Mouse (Mus musculus): ENCODE data around the gene Mrgprb1. TPM values are rescaled to one million over a fixed set of nuclear protein-coding genes. Genes with fewer than 3 reads are reported as not detected.
"Not testable (repeated sequence)": the region's sequence is repeated elsewhere in the genome, so short reads cannot be mapped to it uniquely, and the experiment has no call there.

Mrgprb1 gene
- 1 to 10 TPM in 1 of 2 experiments, under 1 TPM in 1; 0.28 to 1.0 TPM for total RNA-seq (2021)
- long read RNA-seq, experiment 1, result 0 reads
- long read RNA-seq, experiment 2, result 0 reads

DNA sequence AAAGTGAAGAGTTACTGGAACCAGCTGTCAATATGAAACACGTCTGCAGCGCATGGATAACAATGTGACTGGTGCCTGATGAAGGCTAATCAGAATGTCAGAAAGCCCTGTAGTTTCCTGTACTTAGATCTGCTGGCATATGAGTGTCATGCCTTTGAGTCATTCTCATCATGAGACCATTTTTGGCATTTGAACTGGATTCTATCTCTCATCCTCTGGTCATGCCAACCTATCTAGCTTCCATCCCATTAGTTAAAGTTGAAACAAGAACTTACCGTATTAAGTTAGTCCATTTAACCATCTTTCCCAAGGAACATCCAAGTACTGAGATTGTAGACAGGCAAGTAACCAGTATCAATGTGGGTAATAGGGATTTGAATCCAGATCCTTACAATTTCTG lies at the start of gene Mrgprb1:
Mrgprb1 (minus strand) TSS at position 101 of the 400 bp plus-strand sequence.
- no peak for DNase-seq (ENCODE audit: low spot score in 2 of 2)

DNA sequence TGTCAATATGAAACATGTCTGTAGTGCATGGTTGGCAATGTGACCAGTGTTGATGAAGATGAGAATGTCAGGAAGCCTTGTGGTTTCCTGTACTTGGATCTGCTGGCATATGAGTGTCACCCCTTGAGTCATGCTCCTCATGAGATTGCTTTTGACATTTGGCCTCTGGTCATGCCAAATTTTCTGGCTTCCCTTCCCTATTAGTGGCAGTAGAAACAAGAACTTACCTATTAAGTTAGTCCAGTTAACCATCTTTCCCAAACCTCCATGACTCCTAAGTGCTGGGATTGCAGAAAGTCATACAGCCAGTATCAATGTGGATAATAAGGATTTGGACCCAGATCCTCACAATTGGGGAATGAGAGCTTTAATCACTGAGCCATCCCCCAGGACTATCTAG lies 43.1 kb upstream of the Mrgprb1 start, which contains the start of gene Mrgprx2:
Mrgprx2 (minus strand) TSS at position 101 of the 400 bp plus-strand sequence.
- DNase-seq (ENCODE audit: low spot score in 2 of 2), result no peak

DNA sequence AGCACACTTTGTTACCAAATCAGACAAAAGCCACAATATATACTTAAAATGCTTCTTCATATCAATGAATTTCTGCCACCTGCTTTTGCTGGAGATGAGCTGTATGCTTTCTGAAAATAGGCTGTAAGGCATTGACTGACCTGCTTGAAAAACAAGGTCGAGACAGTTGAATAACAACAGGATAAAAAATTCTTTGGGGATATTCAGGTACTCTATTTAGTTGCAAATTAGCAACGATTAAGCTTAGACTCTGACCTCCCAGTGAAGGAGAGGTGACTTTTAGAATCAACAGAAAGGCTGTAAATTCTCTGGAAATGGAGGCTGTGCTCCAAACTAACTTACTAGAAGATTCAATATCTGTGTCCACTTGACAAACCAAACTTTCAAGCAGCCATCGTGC lies 19.6 kb downstream of the Mrgprb1 start:
- DNase-seq (ENCODE audit: low spot score in 2 of 2), result no peak

DNA sequence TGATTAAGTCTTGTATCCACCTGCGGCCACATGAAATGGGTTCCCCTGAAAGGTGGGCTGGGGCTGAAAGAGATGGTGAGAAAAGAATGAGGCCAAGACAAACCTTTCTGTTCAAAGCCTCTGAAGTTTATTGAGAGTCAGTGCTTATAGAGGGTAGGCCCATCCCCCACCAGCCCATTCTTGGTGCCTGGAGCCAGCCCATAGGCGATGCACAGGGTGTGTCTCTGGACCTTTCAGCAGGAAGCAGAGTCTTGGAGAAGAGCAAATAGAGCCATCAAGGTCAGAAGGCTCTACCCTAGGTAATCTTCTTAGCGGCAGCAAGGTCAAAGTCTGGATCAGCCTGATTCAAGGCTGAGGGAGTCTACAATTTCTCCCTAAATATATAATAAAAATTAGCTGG lies 20.2 kb downstream of the Mrgprb1 start:
- not testable (repeated sequence) for DNase-seq (ENCODE audit: low spot score in 2 of 2)

Other genes starting within 250 kb of the Mrgprb1 start
- not detected for gene Mrgprb8, start 67.8 kb downstream of the Mrgprb1 start, total RNA-seq (2021)
- under 1 TPM; 0.06 to 0.11 TPM for gene Mrgprx2, start 43.0 kb upstream of the Mrgprb1 start, total RNA-seq (2021)
- under 1 TPM; 0.14 to 0.42 TPM for gene Mrgprb2, start 101.7 kb upstream of the Mrgprb1 start, total RNA-seq (2021)
- not detected for gene Mrgprb3, start 187.5 kb upstream of the Mrgprb1 start, total RNA-seq (2021)

Data from adrenal gland, postnatal 4 days (tissue).